Mouse (Mus musculus): ENCODE measurements around the gene Nav2.

The Nav2 gene

DNA sequence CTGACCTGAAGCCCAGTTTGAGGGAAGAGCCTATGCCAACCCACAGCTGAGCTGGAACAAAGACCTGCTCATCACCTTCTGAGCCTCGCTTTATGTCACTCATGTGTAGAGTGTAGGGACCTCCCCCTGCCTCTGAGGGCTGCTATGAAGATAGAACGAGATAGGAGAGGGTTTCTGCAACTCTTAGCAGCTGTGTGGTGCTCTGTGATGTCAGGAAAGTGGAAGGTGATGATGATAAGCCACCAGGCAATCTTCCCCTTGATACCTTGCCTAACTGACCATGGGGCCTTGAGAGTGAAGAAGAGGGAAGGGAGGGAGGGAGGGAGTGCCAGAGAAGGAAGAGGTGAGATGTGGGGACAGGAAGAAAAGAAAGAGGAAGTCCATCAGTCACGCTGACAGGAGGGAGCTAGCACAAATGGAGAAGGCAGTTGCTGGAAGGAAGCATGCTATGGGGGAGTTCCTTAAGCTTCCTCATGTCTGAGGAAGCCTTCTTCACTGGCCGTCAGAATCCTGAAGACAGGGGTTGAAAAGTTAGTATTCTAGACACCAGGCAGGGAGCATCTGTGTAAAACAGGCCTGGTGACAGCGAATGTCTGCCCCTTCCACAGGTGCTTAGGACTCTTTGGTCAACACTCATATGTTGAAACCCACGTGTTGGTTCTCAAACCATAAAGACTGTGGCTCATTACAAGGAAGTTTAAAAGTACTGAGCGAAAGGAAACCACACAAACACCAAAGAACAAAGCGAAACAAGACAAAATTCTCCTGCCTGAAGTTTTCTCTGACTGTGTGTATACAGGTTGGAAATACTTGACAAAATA, at the start of gene Nav2:
TSS of gene Nav2 (plus strand) at position 196 of the 821 bp plus-strand sequence.
- peak; percentile 88 for DNase-seq (ENCODE audit: low read depth, low spot score)

DNA sequence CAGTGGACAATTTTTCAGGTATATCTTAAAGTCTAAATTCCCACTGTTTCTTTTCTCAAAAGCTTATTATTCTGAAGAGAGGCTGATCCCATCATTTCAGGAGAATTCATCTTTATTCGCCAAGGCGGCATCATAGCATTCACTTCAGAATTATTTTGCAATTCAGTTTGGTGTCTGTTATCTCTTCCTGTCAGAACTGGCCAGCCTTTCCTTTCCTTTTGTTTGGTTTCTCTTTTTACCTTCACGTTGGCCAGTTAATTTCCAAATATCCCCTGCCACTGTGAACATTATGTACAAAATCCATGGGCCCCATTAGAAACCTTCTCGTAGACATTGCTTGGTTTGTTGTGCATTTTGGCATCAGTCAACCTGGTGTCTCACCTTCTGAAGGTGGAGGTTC, 49.2 kb upstream of the Nav2 start:
- DNase-seq (ENCODE audit: low read depth, low spot score), result no peak

DNA sequence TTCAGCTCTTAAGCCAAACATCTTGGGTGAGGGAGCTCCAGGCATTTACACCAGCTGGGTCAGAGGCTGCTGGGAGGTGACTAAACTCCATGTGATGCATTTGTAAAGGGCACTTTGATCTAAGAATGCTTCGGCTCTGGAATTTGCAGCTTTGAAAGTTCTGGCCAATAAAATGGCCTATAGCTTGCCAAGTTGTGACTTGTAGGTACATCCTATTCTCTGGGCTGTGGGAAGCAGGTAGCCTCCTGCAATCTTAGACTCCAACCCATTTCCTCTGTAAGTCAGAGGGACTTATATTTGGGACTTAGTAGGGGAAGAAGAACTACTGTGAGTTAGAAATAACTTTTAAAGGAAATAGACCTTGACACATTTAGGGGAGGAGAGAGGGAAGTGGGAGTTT, 47.6 kb upstream of the Nav2 start:
- DNase-seq (ENCODE audit: low read depth, low spot score), result no peak

DNA sequence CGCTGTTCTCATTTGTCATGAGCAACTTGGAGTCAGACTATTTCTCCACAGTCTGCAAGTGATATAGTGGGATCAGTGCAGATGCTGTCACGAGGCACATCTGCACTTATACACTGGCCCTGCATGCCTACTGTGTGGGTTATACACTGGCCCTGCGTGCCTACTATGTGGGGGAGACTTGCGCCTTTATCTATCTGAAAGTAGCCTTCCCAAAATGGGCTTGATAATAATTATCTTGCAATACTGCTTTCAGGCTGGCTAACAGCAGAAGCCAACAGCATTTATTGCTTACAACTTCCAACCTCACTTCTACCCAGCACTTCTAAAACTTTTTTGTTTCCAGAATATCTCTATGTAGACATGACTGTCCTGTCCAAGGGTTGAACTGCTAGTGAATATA, 46.7 kb upstream of the Nav2 start:
- no peak for DNase-seq (ENCODE audit: low read depth, low spot score)

DNA sequence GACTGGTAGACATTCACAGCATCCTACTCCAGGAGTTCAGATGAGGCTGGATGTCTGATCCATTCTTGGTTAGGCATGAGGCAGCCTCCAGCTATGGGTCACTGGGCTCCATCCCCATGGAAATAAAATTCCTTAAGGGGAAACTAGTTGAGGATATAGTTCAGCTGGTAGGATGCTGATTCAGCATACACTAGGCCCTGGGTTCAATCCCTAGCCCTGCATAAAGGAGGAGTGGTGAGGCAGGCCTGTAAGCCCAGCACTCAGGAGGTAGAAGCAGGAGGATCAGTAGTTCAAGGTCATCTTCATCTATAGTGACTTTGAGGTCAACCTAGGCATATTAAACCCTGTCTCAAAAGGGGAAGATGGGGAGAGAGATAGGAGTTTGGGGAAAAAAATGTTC, 44.3 kb upstream of the Nav2 start:
- no peak for DNase-seq (ENCODE audit: low read depth, low spot score)

DNA sequence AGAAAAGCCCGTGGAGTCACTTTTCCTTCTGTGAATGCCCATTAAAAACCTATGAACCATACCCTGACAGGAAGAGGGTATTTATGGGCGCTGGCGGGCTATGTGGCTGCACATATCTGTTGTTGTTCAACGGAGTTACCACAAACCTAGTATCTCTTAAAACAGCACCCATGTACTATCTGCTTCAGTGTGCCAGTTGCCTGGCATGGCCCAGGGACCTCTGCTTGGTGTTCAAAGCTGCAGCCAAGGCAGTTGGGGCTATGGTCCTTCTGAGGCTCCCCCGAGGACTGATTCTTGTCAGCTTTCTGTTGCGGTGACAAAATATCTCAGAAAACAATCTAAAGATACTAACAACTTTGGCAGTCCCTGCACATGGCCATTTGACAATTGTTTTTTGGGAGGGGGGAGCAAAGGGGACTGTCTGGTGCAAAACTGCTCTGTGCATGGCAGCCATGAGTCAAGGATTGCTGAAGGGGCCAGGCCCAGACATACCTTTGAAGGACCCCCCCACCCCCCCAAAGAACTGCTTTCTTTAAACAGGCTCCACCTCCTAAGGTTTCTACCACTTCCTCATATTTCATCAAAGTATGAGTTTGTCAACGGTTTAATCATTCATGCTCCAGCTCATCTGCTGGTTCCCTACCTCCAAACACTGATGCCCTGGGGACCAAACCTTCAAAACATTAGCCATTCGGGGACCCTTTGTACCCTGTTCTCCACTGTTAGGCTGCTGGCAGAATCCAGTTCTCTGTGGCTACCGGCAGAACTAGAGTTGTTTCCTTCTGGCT, 43.7 kb upstream of the Nav2 start:
- peak; percentile 15 for DNase-seq (ENCODE audit: low read depth, low spot score)

DNA sequence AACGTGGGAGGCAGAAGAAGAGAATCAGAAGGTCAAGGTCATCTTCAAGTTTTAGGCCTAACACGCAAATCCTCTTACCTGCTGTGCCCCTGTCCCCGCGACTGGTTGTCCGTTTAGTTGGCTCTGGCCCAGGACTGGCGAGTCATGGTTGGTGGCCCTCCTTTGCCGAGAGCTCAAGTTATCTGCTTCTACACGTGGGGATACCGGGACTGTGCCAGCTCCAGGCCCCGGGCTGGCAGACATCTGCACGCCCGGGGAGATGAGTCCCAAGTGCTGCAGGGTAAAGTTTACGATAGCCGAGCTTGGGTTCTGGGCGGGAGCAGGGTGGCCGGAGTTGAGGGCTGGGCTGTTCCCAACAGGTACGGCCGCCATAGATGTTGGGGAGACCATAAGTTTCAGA, 40.9 kb upstream of the Nav2 start:
- DNase-seq (ENCODE audit: low read depth, low spot score), result no peak

DNA sequence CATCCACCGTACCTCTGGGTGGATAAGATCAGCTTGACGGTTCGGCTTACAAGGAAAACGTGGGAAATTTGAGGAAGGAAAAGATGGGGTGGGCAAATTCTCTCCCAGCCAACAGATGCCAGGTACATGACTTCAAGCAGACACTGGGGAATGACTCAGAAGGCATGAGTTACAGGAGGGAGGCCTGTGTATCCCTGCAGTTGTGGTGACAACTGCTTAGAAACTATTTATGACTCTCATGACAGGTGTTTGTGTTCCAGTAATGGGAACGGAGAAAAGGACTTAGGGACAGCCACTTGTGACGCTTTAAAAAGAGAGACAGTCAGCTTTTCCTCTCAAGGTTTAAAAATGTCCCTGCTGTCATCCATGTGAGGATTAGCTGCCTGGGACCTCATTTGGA, 38.4 kb upstream of the Nav2 start:
- no peak for DNase-seq (ENCODE audit: low read depth, low spot score)

DNA sequence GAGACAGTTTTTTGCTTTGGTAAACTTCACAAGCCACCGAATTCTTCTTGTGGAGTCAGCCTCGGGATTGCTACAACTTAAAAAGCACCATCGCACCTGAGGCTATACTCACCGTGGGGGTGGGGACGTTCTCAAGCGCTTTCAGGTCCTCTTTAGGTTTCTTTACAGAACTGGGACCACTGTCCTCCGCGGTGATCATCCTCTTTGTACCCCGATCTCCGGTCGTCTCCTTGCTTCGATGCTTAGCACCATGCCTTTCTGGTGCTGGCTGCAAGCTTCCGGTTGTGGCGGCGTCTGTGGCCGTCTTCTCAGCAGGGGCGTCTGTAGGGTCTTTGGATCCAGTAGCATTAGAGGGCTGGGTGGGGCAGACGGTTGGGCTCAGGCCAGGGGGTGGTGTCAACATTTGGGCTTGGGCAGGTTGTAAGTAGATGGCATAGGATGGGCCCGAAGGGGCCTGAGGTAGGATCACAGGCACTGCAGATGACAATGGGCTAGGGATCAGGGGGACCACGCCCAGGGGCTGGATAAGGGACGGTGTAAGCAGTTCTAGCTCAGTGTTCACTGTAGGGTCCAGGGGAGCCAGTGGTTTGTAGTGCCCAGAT, 37.8 kb upstream of the Nav2 start:
- DNase-seq (ENCODE audit: low read depth, low spot score), result no peak

DNA sequence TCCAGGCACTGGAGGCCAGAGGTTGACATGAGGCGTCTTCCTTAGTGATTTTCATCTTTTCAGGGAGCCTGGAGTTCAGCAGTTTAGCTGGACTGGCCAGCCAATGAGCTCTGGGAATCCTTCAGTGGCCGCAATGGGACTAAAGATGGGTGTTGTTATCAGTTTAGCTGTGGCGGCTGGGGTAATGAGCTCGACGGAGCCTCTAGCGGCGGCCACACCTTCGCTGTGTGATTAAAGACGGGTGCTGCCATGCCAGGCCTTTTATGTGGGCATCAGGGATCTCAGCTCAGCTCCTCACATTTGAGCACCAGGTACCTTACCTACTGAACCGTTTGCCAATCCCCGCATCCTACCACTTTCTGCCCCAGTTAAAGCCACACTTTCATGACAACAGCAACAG, 37.2 kb upstream of the Nav2 start:
- DNase-seq (ENCODE audit: low read depth, low spot score), result no peak

DNA sequence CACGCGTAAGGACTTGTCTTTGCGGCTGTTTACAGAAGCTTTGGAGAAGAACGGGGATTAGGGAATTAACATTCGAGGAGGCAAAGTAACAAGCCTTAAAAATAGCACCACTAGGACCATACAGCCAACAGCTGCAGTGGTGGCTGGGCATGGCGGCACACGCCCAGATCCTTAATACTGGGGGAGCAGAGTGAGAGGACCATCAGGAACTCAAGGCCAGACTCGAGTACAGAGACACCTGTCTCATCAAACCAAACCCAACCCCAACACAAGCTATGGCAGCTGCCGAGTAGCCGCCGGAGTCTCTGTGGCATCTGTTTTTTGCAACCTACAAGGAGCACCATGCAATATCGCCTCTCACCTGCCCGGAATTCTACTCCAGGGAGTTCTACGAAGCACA, 33.4 kb upstream of the Nav2 start:
- DNase-seq (ENCODE audit: low read depth, low spot score), result no peak

DNA sequence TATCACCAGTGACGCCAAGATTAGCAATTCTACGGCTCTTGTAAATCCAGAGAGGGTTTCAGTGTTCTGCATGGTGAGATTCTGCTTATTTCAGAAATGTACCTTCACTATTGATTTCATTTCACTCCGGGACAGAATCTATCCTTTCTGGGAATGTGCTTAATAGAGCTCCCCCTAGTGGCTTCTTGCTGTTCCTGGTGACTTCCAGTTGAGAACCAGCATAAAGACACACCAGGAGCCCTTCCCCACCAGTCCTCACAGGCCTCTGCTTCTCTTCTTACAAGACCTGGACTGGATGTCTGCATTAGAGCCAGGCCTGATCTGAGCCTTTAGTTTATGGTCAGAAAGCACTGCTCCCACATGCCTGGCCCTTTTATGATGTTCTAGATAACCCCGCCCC, 32.0 kb upstream of the Nav2 start:
- peak; percentile 49 for DNase-seq (ENCODE audit: low read depth, low spot score)

DNA sequence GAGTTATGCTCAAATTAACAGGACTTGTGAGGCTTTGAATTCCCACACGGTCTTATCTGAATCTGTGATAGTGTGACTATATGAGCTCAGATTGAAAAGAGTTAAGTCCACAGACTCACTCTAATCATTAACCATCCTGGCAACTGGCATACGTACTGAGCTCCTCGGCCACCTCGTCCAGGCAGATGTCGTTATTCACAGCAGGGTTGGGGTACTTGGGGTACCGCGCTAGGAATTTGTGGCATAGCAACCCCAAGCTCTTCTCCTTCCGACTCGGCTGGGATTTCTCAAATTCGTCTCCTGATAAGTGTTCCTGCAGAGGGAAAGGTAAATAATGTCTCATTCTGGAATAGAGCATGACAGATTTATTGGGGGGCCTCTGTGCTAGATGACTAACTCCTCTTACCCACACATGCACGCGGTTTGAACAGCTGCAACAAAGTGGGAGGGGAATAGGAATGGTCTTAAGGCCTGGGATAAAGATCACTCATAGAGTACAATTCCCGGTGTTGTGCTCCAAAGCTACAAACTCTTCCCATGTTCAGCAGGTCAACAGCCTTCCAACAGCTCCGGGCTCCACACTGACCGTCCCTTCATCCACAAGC, 30.6 kb upstream of the Nav2 start:
- no peak for DNase-seq (ENCODE audit: low read depth, low spot score)

DNA sequence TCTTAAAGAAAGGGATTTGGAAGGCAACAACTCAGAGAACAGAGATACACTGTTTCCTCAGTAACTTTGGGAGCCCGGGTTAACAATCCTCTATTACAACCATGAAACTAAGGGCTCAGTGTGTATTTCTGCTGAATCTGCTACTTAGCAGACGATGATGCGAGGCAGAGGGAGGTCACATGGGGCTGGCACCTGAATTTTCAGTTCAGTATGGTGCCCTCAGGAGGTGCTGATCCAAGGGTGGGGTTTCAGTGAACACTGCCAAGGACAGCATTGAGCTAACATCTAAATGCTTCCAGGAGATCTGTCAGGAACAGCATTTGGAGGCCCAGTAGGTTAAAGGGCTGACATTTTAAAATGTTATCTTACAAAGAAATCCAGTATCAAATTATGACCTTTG, 28.9 kb upstream of the Nav2 start:
- peak; percentile 62 for DNase-seq (ENCODE audit: low read depth, low spot score)

DNA sequence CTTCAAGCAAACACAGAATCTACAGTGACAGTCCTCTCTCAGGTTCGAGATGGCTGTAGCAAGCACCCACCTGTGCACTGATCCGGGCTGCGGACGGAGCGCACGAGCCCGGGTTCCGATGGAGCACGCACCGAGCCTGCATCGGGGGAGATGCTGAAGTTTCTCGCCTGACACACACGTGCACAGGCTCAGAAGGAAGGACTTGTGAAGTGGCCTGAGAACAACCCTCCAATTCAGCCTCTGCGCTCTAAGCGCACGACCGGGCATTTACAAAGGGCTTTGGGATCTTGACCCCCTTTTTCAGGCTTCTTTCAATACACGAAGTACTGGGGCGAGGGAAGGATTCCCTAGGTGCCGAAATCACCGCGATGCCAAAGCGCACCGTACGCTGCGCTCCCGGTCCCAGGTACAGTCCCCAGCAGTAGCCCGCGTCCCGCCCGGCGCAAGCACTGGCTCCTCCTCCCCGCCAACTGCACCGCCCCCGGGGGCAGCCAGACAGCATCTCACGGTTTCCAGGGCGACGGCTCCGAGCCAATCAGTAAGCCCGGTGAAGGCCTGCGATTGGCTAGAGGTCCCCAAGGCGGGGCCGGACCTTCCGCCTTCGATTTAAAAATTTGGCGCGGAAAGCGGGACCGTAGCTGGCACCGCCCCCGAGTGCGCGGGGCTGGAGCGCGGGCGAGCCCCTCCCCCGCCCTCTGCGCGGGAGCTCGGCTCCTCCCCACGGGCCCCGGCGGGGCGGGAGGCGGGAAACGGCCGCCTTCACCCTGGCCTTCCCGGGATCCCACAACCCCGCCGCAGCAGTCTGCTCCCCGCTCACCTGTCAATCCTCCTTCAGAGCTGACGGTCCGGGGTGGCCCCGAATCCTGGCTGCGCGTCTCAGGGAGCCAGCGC, 27.7 kb upstream of the Nav2 start:
- peak; percentile 99 for DNase-seq (ENCODE audit: low read depth, low spot score)

DNA sequence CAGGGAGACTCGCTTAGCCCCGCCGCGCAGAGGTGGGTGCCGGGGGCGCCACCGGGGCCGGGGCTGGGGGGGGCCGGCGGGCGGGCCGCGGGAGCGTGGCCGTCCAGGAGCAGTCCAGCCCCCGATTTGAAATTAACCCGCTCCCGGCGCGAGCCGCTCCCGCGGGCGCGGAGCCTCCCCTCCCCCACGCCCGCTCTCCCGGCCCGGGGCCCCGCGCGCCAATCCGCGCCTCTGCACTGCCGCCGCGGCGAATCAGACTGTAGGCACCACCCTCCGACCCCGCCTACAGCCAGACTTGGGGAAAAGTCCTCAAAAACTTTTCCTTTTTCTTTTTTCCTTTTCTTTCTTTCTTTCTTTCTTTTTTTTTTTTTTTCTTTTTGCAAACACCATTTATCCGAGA, 27.0 kb upstream of the Nav2 start, which contains the start of gene E2f8:
TSS of gene E2f8 (minus strand) at position 111 of the 400 bp plus-strand sequence.
- DNase-seq (ENCODE audit: low read depth, low spot score), result peak; percentile 83

DNA sequence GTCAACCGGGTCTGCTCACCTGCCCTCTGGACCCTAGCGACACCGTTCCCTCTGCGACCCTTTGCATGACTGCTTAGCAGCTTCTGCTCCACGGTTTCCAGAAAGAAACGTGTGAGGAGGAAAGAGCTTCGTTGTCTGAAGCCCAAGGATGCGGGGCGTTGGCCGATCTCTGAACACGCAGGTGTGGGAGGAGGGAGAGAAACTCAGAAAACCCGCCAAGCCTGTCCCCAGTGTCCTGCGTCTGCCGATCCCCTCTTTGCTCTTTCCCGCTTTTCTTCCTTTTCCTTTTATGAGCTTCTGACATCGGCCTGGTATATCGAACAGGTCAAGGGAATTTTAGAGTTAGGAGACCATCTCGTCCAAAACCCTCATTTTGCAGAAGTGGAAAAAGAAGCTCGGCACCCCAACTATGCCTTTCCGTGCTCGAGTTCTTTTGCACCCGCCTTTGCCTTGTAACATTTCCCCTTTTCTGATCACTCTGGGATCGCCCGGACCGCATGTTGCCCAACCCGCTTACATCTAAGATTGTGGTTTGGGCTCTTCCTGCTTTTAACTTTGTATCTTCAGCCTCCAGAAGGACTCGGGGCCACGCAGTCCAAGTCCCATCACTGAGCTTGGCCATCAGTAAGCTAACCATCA, 26.4 kb upstream of the Nav2 start:
- peak; percentile 63 for DNase-seq (ENCODE audit: low read depth, low spot score)

DNA sequence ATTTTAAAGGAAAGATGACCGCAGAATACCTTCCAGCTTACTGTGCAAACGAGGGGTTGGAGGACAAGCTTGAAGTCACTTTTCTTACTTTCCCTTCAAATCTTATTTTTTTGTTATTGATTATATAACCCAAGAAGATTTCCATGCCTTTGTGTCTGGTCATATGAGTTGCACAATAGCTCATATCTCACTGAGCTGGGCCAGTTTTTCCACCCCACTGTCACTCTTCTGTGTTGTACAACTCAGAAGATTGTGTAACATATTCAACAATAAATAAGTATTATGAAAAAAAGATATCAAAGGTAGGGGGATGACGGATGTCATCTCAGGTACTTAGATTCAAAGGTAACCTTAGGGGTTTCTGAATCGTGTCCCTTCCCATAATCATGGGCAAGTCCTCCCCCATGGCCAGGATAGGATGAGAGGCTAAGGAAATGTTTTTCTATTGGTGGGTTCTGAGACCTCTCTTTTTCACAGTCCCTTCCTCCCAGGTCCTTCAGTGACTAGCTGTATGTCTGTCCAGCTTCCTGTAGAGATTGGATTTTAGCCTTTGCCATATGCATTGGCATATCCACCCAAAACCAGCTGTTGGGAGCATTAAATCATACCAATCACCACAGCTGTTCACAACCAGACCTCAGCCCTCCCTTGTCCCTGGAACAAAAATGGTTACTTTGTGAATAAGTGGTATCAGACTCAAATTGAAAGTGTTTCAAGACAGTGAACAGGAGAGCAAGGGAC, 24.8 kb upstream of the Nav2 start:
- DNase-seq (ENCODE audit: low read depth, low spot score), result no peak

DNA sequence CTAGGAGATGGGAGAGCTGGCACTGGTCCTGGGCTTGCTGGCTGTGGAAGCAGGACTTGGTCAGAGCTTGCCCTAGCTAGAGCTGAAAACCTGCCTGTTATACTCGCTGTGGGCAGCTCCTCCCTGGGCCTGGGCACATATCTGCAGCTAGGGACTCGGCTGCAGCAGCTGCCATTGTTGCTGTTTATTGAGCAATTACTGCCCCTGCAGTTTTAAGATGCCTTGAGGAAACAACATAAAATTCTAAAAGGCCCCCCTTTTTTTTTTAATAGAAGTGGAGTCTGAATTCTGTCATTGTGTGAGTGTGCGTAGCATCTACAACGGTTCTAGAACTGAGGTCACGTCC, 24.3 kb upstream of the Nav2 start:
- DNase-seq (ENCODE audit: low read depth, low spot score), result no peak

DNA sequence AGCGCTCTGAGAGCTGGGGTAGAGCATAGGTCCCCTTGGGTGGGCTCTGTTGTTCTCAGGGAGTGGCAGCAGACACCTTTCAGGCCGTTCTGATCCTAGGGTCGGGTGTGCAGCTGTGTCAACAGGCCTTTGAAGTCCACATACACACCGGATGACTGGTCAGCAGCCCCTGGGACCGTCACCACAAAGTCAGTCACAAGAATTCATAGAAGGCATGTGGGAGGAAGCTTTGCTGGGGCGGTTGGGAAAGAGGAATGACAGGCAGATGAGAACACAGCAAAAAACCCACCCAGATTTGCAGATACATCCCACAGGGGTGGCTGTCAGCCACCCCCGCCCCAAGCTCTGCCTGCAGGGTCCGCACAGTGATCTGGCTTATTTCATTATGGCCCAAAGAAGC, 20.5 kb upstream of the Nav2 start:
- DNase-seq (ENCODE audit: low read depth, low spot score), result no peak
